Mouse (Mus musculus) spleen, postnatal 14 days (tissue): ENCODE data around the gene Ddhd1.
"Not testable (repeated sequence)": the region's sequence is repeated elsewhere in the genome, so short reads cannot be mapped to it uniquely, and the experiment has no call there.

Experiments
- DNase-seq, 2 experiments: peaks; one replicate each; pipeline ENCODE4 v3.0.0; 2021 to 2022; ENCODE audit warnings: low spot score in 2 of 2

The Ddhd1 gene

DNA sequence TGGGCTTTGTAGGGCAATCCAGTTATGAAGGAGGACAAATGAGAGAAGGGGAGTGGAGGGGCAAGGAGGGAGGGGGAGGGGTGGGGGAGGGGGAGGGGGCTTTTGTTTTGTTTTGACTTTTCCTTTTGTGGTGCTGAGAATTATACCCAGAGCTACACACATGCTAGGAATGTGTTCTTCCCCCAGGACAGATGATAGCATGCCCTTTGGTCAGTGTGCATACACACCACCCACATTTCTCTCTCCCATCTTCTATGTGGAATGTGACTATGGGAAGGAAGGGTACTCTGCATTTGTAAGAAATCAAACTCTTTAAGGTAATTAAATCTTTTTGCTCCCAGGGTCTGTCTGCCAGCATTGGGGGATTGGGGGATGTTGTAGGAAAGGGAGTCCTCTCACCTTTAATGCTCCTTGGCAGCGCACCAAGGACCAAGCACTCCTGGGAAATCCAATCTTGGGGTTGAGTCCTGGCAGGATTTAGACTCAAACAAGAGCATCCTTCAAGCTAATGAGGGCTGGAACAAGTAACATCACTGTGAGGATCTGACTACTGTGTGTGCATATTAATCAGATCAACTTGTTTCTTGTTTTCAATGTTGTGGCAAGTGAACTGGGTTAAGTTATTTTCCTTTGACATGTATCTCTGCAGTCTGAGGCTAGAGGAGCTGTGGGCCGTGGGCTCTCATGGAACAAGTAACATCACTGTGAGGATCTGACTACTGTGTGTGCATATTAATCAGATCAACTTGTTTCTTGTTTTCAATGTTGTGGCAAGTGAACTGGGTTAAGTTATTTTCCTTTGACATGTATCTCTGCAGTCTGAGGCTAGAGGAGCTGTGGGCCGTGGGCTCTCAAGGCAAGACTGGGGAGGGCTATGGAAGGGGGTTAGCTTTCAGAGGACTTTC lies 76.8 kb downstream of the Ddhd1 start:
- not testable (repeated sequence) for DNase-seq

DNA sequence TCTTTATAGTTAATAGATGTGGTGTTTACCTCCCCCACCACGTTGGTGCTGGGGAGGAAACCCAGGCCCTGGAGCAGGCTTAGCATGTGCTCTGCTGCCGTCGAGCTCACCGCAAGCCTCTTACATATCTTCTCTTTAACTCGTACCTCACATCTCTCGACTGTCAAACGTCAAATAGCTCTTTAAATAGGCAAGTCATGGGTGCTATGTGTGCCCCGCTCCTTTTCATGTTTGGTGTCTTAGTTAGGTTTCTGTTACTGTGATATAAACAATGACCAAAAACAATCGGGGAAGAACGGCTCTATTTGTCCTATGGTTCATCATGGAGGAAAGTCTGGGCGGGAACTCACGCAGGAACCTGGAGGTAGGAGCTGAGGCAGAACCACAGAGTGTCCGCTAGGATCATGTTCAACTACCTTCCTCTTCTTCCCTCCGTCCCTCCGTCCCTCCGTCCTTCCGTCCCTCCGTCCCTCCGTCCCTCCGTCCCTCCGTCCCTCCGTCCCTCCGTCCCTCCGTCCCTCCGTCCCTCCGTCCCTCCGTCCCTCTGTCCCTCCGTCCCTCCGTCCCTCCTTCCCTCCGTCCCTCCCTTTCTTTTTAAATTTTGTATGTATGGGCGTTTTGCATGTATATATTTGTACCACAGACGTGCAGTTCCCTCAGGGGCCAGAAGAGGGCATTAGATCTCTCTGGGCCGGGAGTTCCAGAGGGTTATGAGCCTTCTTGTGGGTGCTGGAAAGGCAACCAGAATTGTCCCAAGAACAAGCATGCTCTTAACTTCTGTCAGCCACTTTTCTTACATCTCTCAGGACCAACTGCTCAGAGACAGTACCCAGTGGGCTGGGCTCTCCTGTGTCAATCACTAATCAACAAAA lies 91.6 kb downstream of the Ddhd1 start:
- peak; percentile 36 to 56 for DNase-seq

DNA sequence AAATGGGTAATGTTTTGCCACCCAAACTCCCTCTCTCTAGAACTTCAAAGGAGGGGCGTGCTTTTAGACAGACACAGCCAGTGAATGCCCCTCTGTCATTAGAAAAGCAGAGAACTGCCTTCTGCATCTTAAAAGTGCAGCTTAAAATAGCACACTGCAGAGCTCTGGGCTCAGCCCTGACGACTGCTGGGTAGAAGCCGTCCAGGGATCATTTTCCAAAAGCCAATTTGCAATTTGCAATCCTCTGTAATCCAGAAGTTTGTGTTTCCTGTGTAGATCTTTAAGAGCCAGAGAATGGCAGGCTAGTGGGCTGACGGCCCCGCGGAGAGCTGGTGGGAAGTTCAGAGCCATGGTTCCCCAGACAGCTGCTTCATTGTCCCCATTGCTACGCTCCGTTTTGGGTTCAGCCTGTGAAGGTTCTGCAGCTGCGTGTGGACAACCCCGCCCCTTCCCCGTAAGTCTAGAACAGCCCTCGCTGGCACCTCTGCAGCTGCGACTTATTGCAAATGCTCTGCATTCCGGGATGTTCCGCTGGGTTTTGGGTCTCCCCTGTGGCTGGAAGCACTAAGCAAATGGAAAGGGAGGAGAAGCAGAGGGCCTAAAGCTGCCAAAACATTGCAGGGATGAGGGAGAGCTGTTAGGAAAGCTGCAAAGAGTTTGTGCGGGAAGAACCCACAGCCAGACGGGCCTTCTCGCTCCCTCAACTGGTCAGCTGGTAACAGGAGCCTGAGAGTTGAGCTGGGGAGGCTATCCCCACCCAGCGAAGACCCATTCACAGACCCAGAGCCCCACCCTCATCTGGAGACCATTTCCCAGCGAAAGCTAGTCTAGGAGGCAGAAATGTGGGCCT lies 92.5 kb downstream of the Ddhd1 start:
- no peak for DNase-seq

DNA sequence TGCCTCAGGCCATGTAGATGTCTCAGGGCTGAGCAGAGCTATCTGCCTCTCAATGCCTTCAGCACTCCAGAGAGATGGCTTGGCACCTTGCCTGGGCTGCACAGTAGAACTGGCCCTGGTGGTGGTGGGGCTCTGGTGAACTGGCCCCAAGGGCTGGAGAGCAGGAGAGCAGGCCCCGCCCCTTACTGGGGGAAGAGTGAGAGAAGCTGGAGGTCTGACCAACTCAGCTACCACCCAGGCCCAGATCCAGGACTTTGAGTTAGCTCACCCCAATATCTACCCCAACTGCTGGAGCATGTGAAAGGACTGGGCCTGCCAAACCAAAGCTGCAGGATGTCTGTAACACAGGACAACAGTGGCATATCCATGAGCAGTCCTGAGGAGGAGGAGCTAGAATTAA lies 94.4 kb downstream of the Ddhd1 start:
- DNase-seq: no peak

DNA sequence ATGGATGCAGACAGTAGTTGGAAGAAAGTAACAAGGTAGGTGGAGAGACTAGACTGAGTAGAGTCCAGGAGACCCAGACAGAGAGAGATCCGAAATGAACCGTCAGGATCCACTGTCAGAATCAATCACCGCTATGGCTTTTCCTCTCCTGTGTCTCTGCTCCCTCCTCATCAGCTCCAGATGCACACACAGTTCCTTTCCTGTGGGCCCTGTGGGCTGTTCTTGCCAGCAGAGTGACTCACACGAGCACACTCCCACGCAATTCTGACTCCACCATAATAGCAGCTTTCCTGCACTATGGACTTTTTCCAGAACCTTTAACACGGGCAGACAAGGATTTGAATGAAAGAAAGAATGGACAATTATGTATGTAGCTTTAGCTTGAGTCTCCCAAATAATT lies 96.3 kb downstream of the Ddhd1 start:
- no peak for DNase-seq

DNA sequence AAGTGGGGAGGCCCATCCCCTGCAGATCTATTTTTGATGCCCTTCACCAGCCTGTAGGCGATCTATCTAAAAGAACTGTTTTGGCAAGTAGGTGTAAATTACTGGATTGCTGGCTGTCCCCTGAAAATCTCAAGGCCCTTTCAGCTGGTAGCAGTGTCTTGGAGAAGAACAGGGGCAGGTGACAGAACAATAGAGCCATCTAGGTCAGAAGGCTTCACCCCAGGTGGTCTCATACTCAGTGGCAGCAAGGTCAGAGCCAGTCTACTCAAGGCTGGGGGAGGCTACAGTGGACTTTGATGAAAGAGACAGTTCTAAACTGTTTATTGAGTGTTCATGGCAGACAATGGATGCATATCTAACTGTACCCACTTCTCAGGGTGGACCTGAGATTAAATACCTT lies 98.9 kb downstream of the Ddhd1 start:
- no peak for DNase-seq

DNA sequence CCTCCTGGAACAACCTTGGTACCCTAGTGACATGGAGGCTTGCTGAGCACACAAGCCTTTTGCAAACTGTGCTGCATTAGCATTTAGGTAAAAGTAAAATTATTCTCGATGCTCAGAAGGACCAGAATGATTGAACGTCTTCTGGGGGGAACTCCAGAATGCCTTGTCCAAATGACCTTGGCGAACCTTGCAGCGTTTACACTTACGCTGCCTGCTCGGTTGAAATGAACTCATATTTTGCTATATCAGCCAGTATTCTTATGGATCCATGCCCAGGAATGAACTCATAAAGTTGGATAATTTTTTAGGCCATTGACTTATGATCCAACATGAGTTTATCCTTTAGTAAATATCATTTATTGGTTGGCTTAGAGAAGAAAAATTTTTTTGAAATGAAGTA lies 103.6 kb downstream of the Ddhd1 start:
- no peak for DNase-seq

DNA sequence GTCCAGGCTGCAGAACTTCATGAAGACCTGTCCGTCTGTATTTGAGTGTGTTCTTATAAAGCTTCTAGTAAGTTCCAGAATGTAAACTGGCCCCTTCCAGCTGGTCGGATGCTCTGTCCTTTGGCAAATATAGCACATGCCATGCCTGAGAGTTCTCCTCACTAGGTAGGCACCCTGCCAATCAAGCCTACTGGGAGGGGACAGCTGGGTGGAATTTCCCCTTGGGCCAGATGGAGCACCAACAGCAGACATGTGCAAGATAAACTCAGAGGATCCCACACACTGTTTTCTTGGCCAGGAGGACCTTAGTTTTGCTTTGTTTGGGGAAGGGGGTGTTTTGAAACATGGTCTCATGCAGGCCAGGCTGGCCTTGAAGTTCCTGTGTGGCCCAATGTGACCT lies 104.1 kb downstream of the Ddhd1 start:
- DNase-seq: no peak

DNA sequence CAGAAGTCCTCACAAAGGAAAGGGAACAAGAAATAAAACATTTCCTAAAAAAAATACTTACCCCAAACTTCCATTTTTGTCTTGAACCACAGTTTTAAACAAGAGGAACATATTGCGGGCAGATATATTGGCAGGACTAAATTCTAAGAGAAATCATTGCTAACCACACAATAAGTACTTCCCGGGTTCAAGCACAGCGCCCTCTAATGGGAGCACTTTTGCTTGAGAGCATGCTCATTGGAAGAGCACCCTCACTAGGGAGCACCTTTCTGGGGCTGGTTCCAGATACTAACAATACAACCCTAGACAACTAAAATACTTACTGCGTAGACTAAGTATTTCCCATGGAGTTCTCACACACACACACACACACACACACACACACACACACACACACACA lies 105.5 kb downstream of the Ddhd1 start:
- no peak for DNase-seq

DNA sequence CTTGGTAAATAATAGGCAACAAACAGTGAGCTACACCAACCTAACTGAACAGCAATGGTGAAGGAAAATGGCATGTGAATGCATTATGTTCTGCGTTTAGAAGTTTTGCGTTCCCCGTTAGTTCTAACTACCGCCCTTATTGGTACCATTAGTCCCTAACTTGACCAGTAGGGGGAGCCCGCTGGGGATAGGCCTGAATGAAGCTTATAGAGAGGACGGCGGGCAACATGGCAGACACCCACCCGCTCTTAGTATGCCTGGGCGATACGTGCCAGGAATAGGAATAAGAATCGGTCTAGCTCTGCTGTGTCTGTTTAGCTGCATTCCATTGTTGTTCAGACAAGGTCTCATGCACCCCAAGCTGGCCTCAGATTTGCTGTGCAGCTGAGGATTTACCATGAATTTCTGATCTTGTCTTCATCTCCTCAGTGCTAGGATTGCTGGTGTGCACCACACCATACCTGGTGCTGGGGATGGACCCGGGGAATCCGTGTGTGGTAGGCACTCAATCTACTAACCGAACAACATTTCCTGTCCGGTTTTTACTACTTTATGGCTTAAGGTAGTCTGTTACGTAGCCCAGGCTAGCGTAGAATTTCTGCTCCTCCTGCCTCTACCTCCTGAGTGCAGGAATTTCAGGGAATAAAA lies 106.7 kb downstream of the Ddhd1 start:
- DNase-seq: no peak

DNA sequence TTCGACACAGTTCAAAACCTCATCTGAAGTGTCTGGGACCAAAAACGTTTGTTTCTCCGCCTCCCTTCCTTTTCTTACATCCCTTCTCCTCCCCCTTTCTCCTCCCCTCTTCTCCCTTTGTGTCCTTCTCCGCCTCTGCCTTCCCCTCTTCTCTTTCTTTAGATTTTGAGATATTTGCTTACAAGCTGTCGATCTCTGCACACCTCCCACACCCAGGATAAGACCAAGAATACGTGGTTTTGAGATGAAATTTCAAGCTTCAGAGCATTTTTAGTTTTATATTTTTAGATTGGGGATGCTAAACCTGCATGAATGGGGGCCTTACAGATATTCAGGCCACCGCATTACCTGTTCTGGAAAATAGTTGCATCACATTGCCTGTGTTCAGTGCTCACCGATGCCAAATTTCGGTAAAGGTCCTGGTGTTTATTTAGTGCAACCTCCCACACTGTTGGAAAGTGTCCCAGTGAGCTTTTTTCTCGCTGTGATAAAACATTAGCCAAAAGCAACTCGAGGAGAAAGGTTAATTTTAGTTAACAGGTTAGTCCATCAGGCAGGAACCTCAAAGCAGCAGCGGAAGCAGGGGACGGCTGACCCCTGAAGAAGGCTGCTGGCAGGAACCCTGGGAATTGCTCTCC lies 107.8 kb downstream of the Ddhd1 start:
- no peak for DNase-seq

DNA sequence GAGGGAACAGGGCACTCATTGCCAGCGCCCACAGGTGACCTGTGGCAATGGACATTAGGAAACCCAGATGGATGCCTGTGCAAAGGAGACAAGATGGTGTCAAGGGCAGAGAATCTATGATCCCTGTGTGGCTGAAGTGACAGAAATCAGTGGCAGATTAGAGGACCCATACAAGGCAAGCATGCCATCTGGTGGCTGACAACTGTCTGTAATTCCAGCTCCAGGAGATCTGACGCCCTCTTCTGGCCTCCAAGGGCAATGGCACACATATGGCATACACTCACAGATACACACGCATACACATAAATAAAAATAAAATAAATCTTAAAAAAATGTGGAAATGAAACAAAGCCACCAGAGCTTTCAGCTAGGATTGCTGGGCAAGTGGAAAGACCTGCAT lies 109.8 kb downstream of the Ddhd1 start:
- no peak for DNase-seq

DNA sequence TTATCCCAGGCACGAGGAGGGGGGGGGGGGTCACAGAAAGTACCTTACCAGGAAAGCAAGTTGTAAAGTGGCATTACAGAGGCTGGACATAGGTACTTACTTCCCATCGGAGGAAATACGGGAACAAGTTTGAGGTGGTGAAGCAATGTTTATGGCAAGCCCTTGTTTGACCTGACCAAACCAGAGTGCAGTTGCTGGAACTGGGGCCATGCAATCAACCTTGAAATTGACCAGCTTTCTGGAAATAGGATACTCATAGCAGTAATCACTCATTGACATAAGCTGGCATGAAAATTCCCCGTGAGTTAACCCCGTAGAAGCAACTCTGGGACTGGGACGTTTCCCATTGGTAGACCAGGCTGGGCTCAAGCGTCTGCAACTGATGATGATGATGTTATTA lies 113.0 kb downstream of the Ddhd1 start:
- DNase-seq: no peak

DNA sequence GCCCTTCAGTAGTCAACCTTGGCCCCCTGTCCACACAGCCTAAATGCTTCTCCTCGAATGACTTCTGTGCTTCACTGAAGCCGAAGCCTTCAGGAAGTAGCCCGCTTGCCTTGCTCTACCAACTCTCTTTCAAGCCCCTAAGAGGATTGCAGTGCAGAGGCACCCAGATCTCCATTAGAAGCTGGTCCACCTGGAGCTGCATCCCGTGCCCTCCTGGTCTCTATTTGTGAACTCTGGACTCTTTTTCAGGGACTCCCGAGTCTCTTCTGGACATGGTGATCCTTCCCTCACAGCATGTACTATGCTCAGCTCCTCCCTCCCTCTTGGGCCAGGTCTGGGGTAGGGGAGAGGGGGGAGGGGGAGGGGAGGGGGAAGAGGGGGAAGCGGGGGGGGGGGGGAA lies 113.9 kb downstream of the Ddhd1 start:
- DNase-seq: no peak

DNA sequence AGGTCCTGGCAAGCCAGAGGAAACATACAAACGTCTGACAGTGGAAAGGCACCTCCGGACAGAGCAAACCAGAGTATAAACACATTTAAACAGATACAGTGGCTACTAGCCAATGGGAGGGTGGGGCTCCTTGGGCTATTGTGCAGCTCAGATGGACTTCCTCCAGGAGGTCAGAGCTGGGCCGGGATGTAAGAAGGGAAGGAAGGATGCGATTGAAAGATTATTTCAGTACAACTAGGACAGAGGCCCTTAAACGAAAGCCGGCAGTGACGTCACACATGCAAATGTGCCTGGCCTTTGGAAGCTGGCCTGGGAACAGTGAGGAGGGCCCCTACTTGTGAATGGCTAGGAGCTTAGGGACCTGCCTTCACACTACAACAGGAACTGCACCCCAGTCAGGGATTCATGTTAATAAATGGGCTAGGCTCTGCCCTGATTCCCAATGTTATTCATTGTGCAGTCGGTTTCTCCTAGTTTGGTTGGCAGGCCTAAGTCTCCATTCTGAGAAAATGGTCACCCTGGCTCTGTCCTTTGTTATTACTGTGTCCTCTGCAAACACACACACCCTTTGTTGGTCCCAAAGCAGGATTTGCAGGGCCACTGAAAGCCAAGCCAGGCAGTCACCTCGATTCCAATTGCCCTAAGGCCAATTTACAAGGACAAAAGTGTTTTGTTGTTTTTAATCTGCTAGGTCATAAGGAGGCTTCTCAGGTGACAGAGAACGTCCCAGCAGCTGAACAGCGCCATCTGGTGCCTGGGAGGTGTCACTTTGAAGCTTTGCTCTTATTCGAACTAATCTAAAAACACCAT lies 118.1 kb downstream of the Ddhd1 start:
- peak in 1 of 2 experiments; percentile 13 for DNase-seq
